Mouse (Mus musculus): ENCODE results near the gene Elob. TPM values are rescaled to one million over a fixed set of nuclear protein-coding genes. Genes with fewer than 3 reads are reported as not detected.

Gene Elob
- polyA plus RNA-seq, 1 experiment from 2014 or later, result 1,360 TPM

- Histone ChIP-seq H3K4me1 (replicated peaks) (no peaks in the 10 kb centered on the region), H3K27ac (no peak overlapping the region), H3K9me3 (no peaks in the 10 kb centered on the region), H3K4me2 (no peak overlapping the region), H3K27me3 (no peaks in the 10 kb centered on the region; the same call in 1 of the 2 replicates), H3K9ac (no peak overlapping the region), H3K4me3 (no peak overlapping the region), H3K36me3 (no peaks in the 10 kb centered on the region)
- 63% methylated on average over 18 of the region's 19 CpGs for WGBS
- no peak for ATAC-seq (ENCODE audit: low FRiP score)
Measured at GRCm38 (mm10) chr17:23850853-23851749, 22.2 kb upstream of the Elob start.

- Histone ChIP-seq H3K4me2 (no peak overlapping the region), H3K27ac (no peak overlapping the region), H3K9ac (no peak overlapping the region), H3K36me3 (no peaks in the 10 kb centered on the region), H3K9me3 (no peaks in the 10 kb centered on the region), H3K27me3 (no peaks in the 10 kb centered on the region; the same call in 1 of the 2 replicates), H3K4me3 (no peak overlapping the region), H3K4me1 (replicated peaks) (no peaks in the 10 kb centered on the region)
- whole genome bisulfite sequencing, result 60% methylated on average over 2 of the region's 2 CpGs
- ATAC-seq (ENCODE audit: low FRiP score), result no peak
Measured at GRCm38 (mm10) chr17:23850028-23850427, 21.1 kb upstream of the Elob start.

GRCm38 (mm10) chr17:23843812-23844273 is 14.9 kb upstream of the Elob start, which contains the start of the genes Prss32 and Prss41:
TSS of gene Prss32 (plus strand) at chr17:23843855.
TSS of gene Prss41 (minus strand) at chr17:23844172.
- Histone ChIP-seq H3K4me2 (peak within 1 kb of the TSS; percentile 36), H3K9me3 (no peaks in the 10 kb centered on the region), H3K36me3 (no peaks in the 10 kb centered on the region), H3K27me3 (peaks cover 16% of the 10 kb centered on the region), H3K9ac (no peak within 1 kb of the TSS), H3K4me1 (replicated peaks) (0 out of 2 replicates have a peak, but pooled peaks cover 3% of the 10 kb centered on the region), H3K27ac (no peak within 1 kb of the TSS), H3K4me3 (0 out of 2 replicates have a peak within 1 kb of the TSS, but pooled peaks have one; percentile 5)
- WGBS, result 12% methylated on average over 19 of the region's 19 CpGs
- ATAC-seq (ENCODE audit: low FRiP score), result no peak

- Histone ChIP-seq H3K27ac (no peak overlapping the region), H3K4me1 (replicated peaks) (0 out of 2 replicates have a peak, but pooled peaks cover 3% of the 10 kb centered on the region), H3K36me3 (no peaks in the 10 kb centered on the region), H3K4me3 (no peak overlapping the region), H3K4me2 (peak overlapping the region; percentile 36; the same call in 1 of the 2 replicates), H3K9me3 (no peaks in the 10 kb centered on the region), H3K27me3 (peaks cover 16% of the 10 kb centered on the region), H3K9ac (no peak overlapping the region)
- 43% methylated on average over 23 of the region's 23 CpGs for WGBS
- ATAC-seq (ENCODE audit: low FRiP score), result peak; percentile 46; the same call in 1 of the 2 replicates
Measured at GRCm38 (mm10) chr17:23843141-23843811, 14.3 kb upstream of the Elob start.

- no peaks in the 10 kb centered on the region for H3K36me3 ChIP-seq
- peaks cover 28% of the 10 kb centered on the region for H3K27me3 ChIP-seq
- WGBS, result 29% methylated on average over 4 of the region's 4 CpGs
- no peak overlapping the region for H3K4me3 ChIP-seq
- 0 out of 2 replicates have a peak, but pooled peaks cover 3% of the 10 kb centered on the region for H3K4me1 ChIP-seq (replicated peaks)
- no peak overlapping the region for H3K4me2 ChIP-seq
- H3K27ac ChIP-seq, result no peak overlapping the region
- no peaks in the 10 kb centered on the region for H3K9me3 ChIP-seq
- H3K9ac ChIP-seq, result no peak overlapping the region
- ATAC-seq (ENCODE audit: low FRiP score), result peak; percentile 54; the same call in 1 of the 2 replicates
Measured at GRCm38 (mm10) chr17:23841145-23841544, 12.2 kb upstream of the Elob start.

- no peak within 1 kb of the TSS for H3K4me2 ChIP-seq
- peaks cover 55% of the 10 kb centered on the region for H3K27me3 ChIP-seq
- WGBS, result 77% methylated on average over 8 of the region's 8 CpGs
- no peak within 1 kb of the TSS for H3K9ac ChIP-seq
- ATAC-seq (ENCODE audit: low FRiP score), result no peak
- no peaks in the 10 kb centered on the region for H3K36me3 ChIP-seq
- H3K4me1 ChIP-seq (replicated peaks), result no peaks in the 10 kb centered on the region
- H3K27ac ChIP-seq, result no peak within 1 kb of the TSS
- H3K9me3 ChIP-seq, result no peaks in the 10 kb centered on the region
- H3K4me3 ChIP-seq, result no peak within 1 kb of the TSS
Measured at GRCm38 (mm10) chr17:23836006-23836575, 7.2 kb upstream of the Elob start, which contains the start of gene Prss33. TSS of gene Prss33 (minus strand) at chr17:23836056.

- Histone ChIP-seq H3K27ac (no peak overlapping the region), H3K36me3 (peaks cover 12% of the 10 kb centered on the region), H3K4me1 (replicated peaks) (peaks cover 19% of the 10 kb centered on the region), H3K9me3 (no peaks in the 10 kb centered on the region), H3K27me3 (peaks cover 50% of the 10 kb centered on the region), H3K4me3 (no peak overlapping the region), H3K9ac (no peak overlapping the region), H3K4me2 (no peak overlapping the region)
- WGBS, result 100% methylated on average over 1 of the region's 1 CpGs
- ATAC-seq (ENCODE audit: low FRiP score), result no peak
Measured at GRCm38 (mm10) chr17:23831201-23831600, 2.3 kb upstream of the Elob start.

GRCm38 (mm10) chr17:23828271-23829001 is 500 bp downstream of the Elob start:
- Histone ChIP-seq H3K9me3 (no peaks in the 10 kb centered on the region), H3K4me3 (peak overlapping the region; percentile 93), H3K9ac (peak overlapping the region; percentile 90), H3K4me2 (peak overlapping the region; percentile 67), H3K27ac (peak overlapping the region; percentile 94), H3K36me3 (peaks cover 40% of the 10 kb centered on the region), H3K4me1 (replicated peaks) (peaks cover 22% of the 10 kb centered on the region), H3K27me3 (peaks cover 29% of the 10 kb centered on the region)
- WGBS, result 0% methylated on average over 47 of the region's 47 CpGs
- ATAC-seq (ENCODE audit: low FRiP score), result peak; percentile 85

- Histone ChIP-seq H3K27ac (no peak overlapping the region), H3K4me2 (no peak overlapping the region), H3K9me3 (no peaks in the 10 kb centered on the region), H3K4me3 (no peak overlapping the region), H3K9ac (no peak overlapping the region), H3K4me1 (replicated peaks) (peaks cover 22% of the 10 kb centered on the region), H3K27me3 (peaks cover 2% of the 10 kb centered on the region; the same call in 1 of the 2 replicates), H3K36me3 (peaks cover 68% of the 10 kb centered on the region)
- 89% methylated on average over 4 of the region's 4 CpGs for WGBS
- no peak for ATAC-seq (ENCODE audit: low FRiP score)
Measured at GRCm38 (mm10) chr17:23825591-23825990, 3.3 kb downstream of the Elob start.

- Histone ChIP-seq H3K9ac (no peak overlapping the region), H3K27me3 (no peaks in the 10 kb centered on the region), H3K4me3 (no peak overlapping the region), H3K4me1 (replicated peaks) (peaks cover 22% of the 10 kb centered on the region), H3K36me3 (peaks cover 88% of the 10 kb centered on the region), H3K27ac (no peak overlapping the region), H3K9me3 (peaks cover 9% of the 10 kb centered on the region; the same call in 1 of the 2 replicates), H3K4me2 (no peak overlapping the region)
- 94% methylated on average over 12 of the region's 12 CpGs for WGBS
- ATAC-seq (ENCODE audit: low FRiP score), result no peak
Measured at GRCm38 (mm10) chr17:23823614-23824013, 5.3 kb downstream of the Elob start.

GRCm38 (mm10) chr17:23823018-23823417 is 5.9 kb downstream of the Elob start:
- ATAC-seq (ENCODE audit: low FRiP score), result no peak

More at GRCm38 (mm10) chr17:23823018-23823417, 5.9 kb downstream of the Elob start:
- Histone ChIP-seq H3K9ac (no peak overlapping the region), H3K27ac (no peak overlapping the region), H3K9me3 (peaks cover 15% of the 10 kb centered on the region; the same call in 1 of the 2 replicates), H3K4me2 (no peak overlapping the region), H3K36me3 (peaks cover 94% of the 10 kb centered on the region), H3K4me3 (no peak overlapping the region), H3K4me1 (replicated peaks) (peaks cover 19% of the 10 kb centered on the region), H3K27me3 (no peaks in the 10 kb centered on the region)
- WGBS, result 86% methylated on average over 16 of the region's 16 CpGs

Data from hindbrain, embryonic 13.5 days (tissue).